18 mouse cellular contexts compared by ENCODE assay signal in the genomic region with DNA sequence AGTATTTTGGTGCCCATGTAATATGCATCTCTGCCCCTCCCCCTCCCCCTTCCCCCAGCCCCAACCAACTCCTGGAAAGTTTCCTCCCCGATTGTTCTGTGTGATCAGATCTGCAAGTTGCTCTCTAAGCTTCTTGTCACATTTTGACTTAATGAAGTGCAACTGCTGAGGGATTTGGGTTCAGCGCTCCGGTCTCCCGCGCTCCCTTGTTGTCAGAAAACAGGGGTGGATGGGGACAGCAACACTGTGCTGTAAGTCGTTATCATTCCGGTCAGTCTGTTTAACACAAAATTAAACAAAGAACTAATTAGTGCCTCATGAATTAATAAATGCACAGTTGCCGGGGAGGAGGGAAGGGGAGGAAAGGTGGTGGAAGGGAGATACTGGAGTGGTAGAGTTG.
DNase-seq lines count a peak whose midpoint lies in the region; ATAC-seq and TF ChIP-seq lines count a peak whose summit lies in the region.
"Had no signal": no experiment of that assay in that cellular context is flagged by ENCODE, and none has a peak within 500 bp of the region (broad histone marks: within the 10 kb centered on the region; RNA-seq: fewer than 3 reads in every experiment).

No protein-coding gene starts in this region.

- no peak for ATAC-seq in forebrain, embryonic 16.5 days
- ATAC-seq in hindbrain, embryonic 16.5 days: no peak
- ATAC-seq in midbrain, embryonic 12.5 days (ENCODE audit: low FRiP score, low read depth): no peak
- ATAC-seq in midbrain, embryonic 11.5 days (ENCODE audit: low FRiP score): no peak
- ATAC-seq: activated CD4-positive, CD25-positive, alpha-beta regulatory T cell, adult 4 months; forebrain, postnatal 0 days; intestine, embryonic 15.5 days had no signal

- TF ChIP-seq POLR2A in brain, embryonic 14.5 days (IDR thresholded peaks at IDR 0.05; ENCODE audit: borderline replicate concordance, extremely low read depth, insufficient read depth, insufficient read length, poor library complexity, severe bottlenecking): no peak

- no peak overlapping the region for H3K9ac ChIP-seq in forebrain, embryonic 16.5 days (replicated peaks; ENCODE audit: low read depth, low read length)
- H3K9ac ChIP-seq in hindbrain, embryonic 16.5 days (ENCODE audit: low read depth, low read length): no peak overlapping the region
- H3K9ac ChIP-seq in midbrain, embryonic 12.5 days (replicated peaks): no peak overlapping the region
- H3K9ac ChIP-seq in midbrain, embryonic 11.5 days (ENCODE audit: low read length): no peak overlapping the region
- H3K9ac ChIP-seq: forebrain, postnatal 0 days; hindbrain, embryonic 15.5 days; intestine, embryonic 15.5 days had no signal

- no peak overlapping the region for H3K4me2 ChIP-seq in forebrain, embryonic 16.5 days (ENCODE audit: low read length)
- no peak overlapping the region for H3K4me2 ChIP-seq in hindbrain, embryonic 16.5 days (ENCODE audit: low read length)
- H3K4me2 ChIP-seq in midbrain, embryonic 12.5 days (replicated peaks): peak overlapping the region; percentile 20; the same call in 1 of the 2 replicates
- H3K4me2 ChIP-seq in midbrain, embryonic 11.5 days: no peak overlapping the region
- H3K4me2 ChIP-seq: hindbrain, embryonic 15.5 days; intestine, embryonic 15.5 days had no signal

- no peak for DNase-seq in forebrain, embryonic 10.5 days (ENCODE audit: extremely low spot score, low spot score)
- no peak for DNase-seq in hindbrain, embryonic 10.5 days (ENCODE audit: low spot score)
- DNase-seq in midbrain, embryonic 11.5 days (ENCODE audit: low spot score, missing footprints): no peak
- peak; percentile 56 for DNase-seq in brain, embryonic 14.5 days (ENCODE audit: low read depth)
- DNase-seq: adrenal gland, adult 8-10 months; adrenal gland, postnatal 25 days; cerebellum, adult 18-20 months; cerebellum, adult 9-10 months; cerebellum, postnatal 14 days; forebrain, postnatal 0 days; gastrocnemius, postnatal 25 days; heart, adult 18-20 months had no signal

- WGBS in forebrain, embryonic 10.5 days: 27% methylated on average over 8 of the region's 8 CpGs
- 5% methylated on average over 8 of the region's 8 CpGs for WGBS in forebrain, embryonic 16.5 days
- 43% methylated on average over 8 of the region's 8 CpGs for WGBS in hindbrain, embryonic 10.5 days
- 20% methylated on average over 8 of the region's 8 CpGs for WGBS in hindbrain, embryonic 16.5 days
- WGBS in midbrain, embryonic 12.5 days: 14% methylated on average over 8 of the region's 8 CpGs
- 16% methylated on average over 8 of the region's 8 CpGs for WGBS in midbrain, embryonic 11.5 days

- no peaks in the 10 kb centered on the region for H3K36me3 ChIP-seq in forebrain, embryonic 10.5 days (replicated peaks)
- no peaks in the 10 kb centered on the region for H3K36me3 ChIP-seq in forebrain, embryonic 16.5 days (ENCODE audit: control insufficient read depth, insufficient read depth)
- H3K36me3 ChIP-seq in hindbrain, embryonic 10.5 days: no peaks in the 10 kb centered on the region
- H3K36me3 ChIP-seq in hindbrain, embryonic 16.5 days (ENCODE audit: control insufficient read depth, insufficient read depth, low read length): no peaks in the 10 kb centered on the region
- H3K36me3 ChIP-seq in midbrain, embryonic 12.5 days: no peaks in the 10 kb centered on the region
- no peaks in the 10 kb centered on the region for H3K36me3 ChIP-seq in midbrain, embryonic 11.5 days (ENCODE audit: control insufficient read depth, insufficient read depth, low read length)
- H3K36me3 ChIP-seq: hindbrain, embryonic 15.5 days; intestine, embryonic 15.5 days had no signal

- no peak for TF ChIP-seq CTCF in brain, embryonic 14.5 days (IDR thresholded peaks at IDR 0.05; ENCODE audit: borderline replicate concordance, extremely low read depth, insufficient read depth, insufficient read length)

- H3K4me1 ChIP-seq in forebrain, embryonic 10.5 days: peaks cover 96% of the 10 kb centered on the region
- peaks cover 30% of the 10 kb centered on the region for H3K4me1 ChIP-seq in forebrain, embryonic 16.5 days (replicated peaks; ENCODE audit: control insufficient read depth, insufficient read depth, low read length)
- H3K4me1 ChIP-seq in hindbrain, embryonic 10.5 days (replicated peaks): peaks cover 100% of the 10 kb centered on the region
- H3K4me1 ChIP-seq in hindbrain, embryonic 16.5 days (ENCODE audit: control insufficient read depth, insufficient read depth, low read depth, low read length): peaks cover 24% of the 10 kb centered on the region
- peaks cover 72% of the 10 kb centered on the region for H3K4me1 ChIP-seq in midbrain, embryonic 12.5 days
- H3K4me1 ChIP-seq in midbrain, embryonic 11.5 days (ENCODE audit: control insufficient read depth, insufficient read depth, low read length): peaks cover 73% of the 10 kb centered on the region

- H3K27me3 ChIP-seq in forebrain, embryonic 10.5 days (ENCODE audit: poor library complexity, severe bottlenecking): peaks cover 98% of the 10 kb centered on the region
- H3K27me3 ChIP-seq in forebrain, embryonic 16.5 days (replicated peaks; ENCODE audit: control insufficient read depth, insufficient read depth, low read length): peaks cover 26% of the 10 kb centered on the region; the same call in 1 of the 2 replicates
- peaks cover 95% of the 10 kb centered on the region for H3K27me3 ChIP-seq in hindbrain, embryonic 10.5 days (ENCODE audit: insufficient read depth, poor library complexity, severe bottlenecking)
- H3K27me3 ChIP-seq in hindbrain, embryonic 16.5 days (replicated peaks; ENCODE audit: control insufficient read depth, insufficient read depth, low read length): peaks cover 19% of the 10 kb centered on the region
- H3K27me3 ChIP-seq in midbrain, embryonic 12.5 days: peaks cover 83% of the 10 kb centered on the region
- peaks cover 60% of the 10 kb centered on the region for H3K27me3 ChIP-seq in midbrain, embryonic 11.5 days (ENCODE audit: control insufficient read depth, insufficient read depth, low read length)

- peak overlapping the region; percentile 93 for H3K27ac ChIP-seq in forebrain, embryonic 10.5 days
- no peak overlapping the region for H3K27ac ChIP-seq in forebrain, embryonic 16.5 days (ENCODE audit: low read length)
- H3K27ac ChIP-seq in hindbrain, embryonic 10.5 days: peak overlapping the region; percentile 93
- no peak overlapping the region for H3K27ac ChIP-seq in hindbrain, embryonic 16.5 days (ENCODE audit: low read depth, low read length)
- no peak overlapping the region for H3K27ac ChIP-seq in midbrain, embryonic 12.5 days (replicated peaks)
- H3K27ac ChIP-seq in midbrain, embryonic 11.5 days (ENCODE audit: low read depth, low read length): no peak overlapping the region
- H3K27ac ChIP-seq: hindbrain, embryonic 15.5 days; intestine, embryonic 15.5 days had no signal

- no peak overlapping the region for H3K4me3 ChIP-seq in forebrain, embryonic 10.5 days
- no peak overlapping the region for H3K4me3 ChIP-seq in forebrain, embryonic 16.5 days (replicated peaks; ENCODE audit: low read length)
- peak overlapping the region; percentile 11; the same call in 1 of the 2 replicates for H3K4me3 ChIP-seq in hindbrain, embryonic 10.5 days
- no peak overlapping the region for H3K4me3 ChIP-seq in hindbrain, embryonic 16.5 days (ENCODE audit: low read length)
- no peak overlapping the region for H3K4me3 ChIP-seq in midbrain, embryonic 12.5 days
- H3K4me3 ChIP-seq in midbrain, embryonic 11.5 days (ENCODE audit: low read depth, low read length): no peak overlapping the region
- H3K4me3 ChIP-seq: hindbrain, embryonic 15.5 days; intestine, embryonic 15.5 days had no signal

- no peaks in the 10 kb centered on the region for H3K9me3 ChIP-seq in forebrain, embryonic 10.5 days
- H3K9me3 ChIP-seq in forebrain, embryonic 16.5 days (ENCODE audit: control insufficient read depth, low read length): no peaks in the 10 kb centered on the region
- H3K9me3 ChIP-seq in hindbrain, embryonic 10.5 days: no peaks in the 10 kb centered on the region
- H3K9me3 ChIP-seq in hindbrain, embryonic 16.5 days (ENCODE audit: control insufficient read depth, low read length): no peaks in the 10 kb centered on the region
- no peaks in the 10 kb centered on the region for H3K9me3 ChIP-seq in midbrain, embryonic 12.5 days
- no peaks in the 10 kb centered on the region for H3K9me3 ChIP-seq in midbrain, embryonic 11.5 days (ENCODE audit: control insufficient read depth, low read length)
- H3K9me3 ChIP-seq: hindbrain, embryonic 15.5 days; intestine, embryonic 15.5 days had no signal

Comparison
In these comparisons a context has a peak if more than half of its experiments do, and no peak if none do; other contexts are left out.
1. H3K27ac ChIP-seq: peak in forebrain, embryonic 10.5 days (single experiment) and hindbrain, embryonic 10.5 days (single experiment); none in forebrain, embryonic 16.5 days (single experiment), hindbrain, embryonic 16.5 days (single experiment), midbrain, embryonic 12.5 days (single experiment) and midbrain, embryonic 11.5 days (single experiment).